Mouse (Mus musculus) liver, adult 2 months (tissue): Measurements from ENCODE around the gene Galnt12. TPM values are rescaled to one million over a fixed set of nuclear protein-coding genes. Genes with fewer than 3 reads are reported as not detected.

ENCODE experiments used
- DNase-seq: peaks from one replicate; pipeline ENCODE4 v3.0.0-alpha.2; 2011; ENCODE audit warnings: low read depth, low spot score; ENCODE audit errors: extremely low read depth
- H3K27ac ChIP-seq: fragments of 200-500 bp; replicated peaks from 2 replicates; pipeline ENCODE4 v1.5.1; 2012; ENCODE audit warnings: low read depth, mild to moderate bottlenecking, control low read depth, inconsistent platforms, low read length; ENCODE audit not compliant: insufficient read depth
- H3K27me3 ChIP-seq: fragments of 200-500 bp; 2 replicates; pipeline ENCODE4 v1.6.1; 2012; ENCODE audit warnings: mild to moderate bottlenecking, moderate library complexity, low read length, inconsistent platforms; ENCODE audit not compliant: control insufficient read depth, insufficient read depth
- H3K36me3 ChIP-seq: fragments of 200-500 bp; 2 replicates; pipeline ENCODE4 v1.6.1; 2012; ENCODE audit warnings: low read length, inconsistent platforms; ENCODE audit not compliant: control insufficient read depth, insufficient read depth
- H3K4me1 ChIP-seq: fragments of 200-500 bp; 2 replicates; pipeline ENCODE4 v1.6.1; 2011; ENCODE audit warnings: low read length; ENCODE audit not compliant: control insufficient read depth, insufficient read depth
- H3K4me3 ChIP-seq: fragments of 200-500 bp; 2 replicates; pipeline ENCODE4 v1.5.1; 2011; ENCODE audit warnings: low read depth, mild to moderate bottlenecking, control low read depth, low read length, moderate library complexity; ENCODE audit not compliant: insufficient read depth
- H3K79me2 ChIP-seq: fragments of 200-500 bp; 2 replicates; pipeline ENCODE4 v1.6.1; 2012; ENCODE audit warnings: inconsistent platforms, mild to moderate bottlenecking, low read length, moderate library complexity; ENCODE audit not compliant: control insufficient read depth, insufficient read depth
- H3K9ac ChIP-seq: fragments of 200-500 bp; 2 replicates; pipeline ENCODE4 v1.6.1; 2012; ENCODE audit warnings: low read depth, mild to moderate bottlenecking, control low read depth, inconsistent platforms, low read length
- CTCF ChIP-seq: fragments of 200-500 bp; IDR thresholded peaks from 2 replicates; pipeline ENCODE4 v1.5.1; 2011; ENCODE audit warnings: low read depth, low read length, control low read depth
- POLR2A ChIP-seq: fragments of 200-500 bp; IDR thresholded peaks from 2 replicates; pipeline ENCODE4 v1.6.1; 2011; ENCODE audit warnings: low read length, control low read depth; ENCODE audit not compliant: insufficient read depth; ENCODE audit errors: extremely low read depth
- WGBS: fragments of 180-500 bp; shearing (Covaris S2); methylation state at CpG from one replicate; pipeline ENCODE4 v1.1.7; 2018; 5-methylcytosine and 5-hydroxymethylcytosine counted together
- polyA plus RNA-seq: library from polyadenylated mRNA; depleted of rRNA; stranded (reverse); fragments of >200 nt; gene quantifications from 2 replicates; pipeline ENCODE4 v1.2.3, GENCODE M21; 2012
- total RNA-seq: library from RNA; depleted of rRNA; stranded (reverse); fragments of >200 nt; gene quantifications from 2 replicates; pipeline ENCODE4 v1.2.3, GENCODE M21; 2014

Galnt12 gene
- total and polyA plus RNA-seq, 2 experiments: 0.18 to 0.22 TPM

GRCm38 (mm10) chr4:47138967-47139777 is 47.5 kb downstream of the Galnt12 start:
- Histone ChIP-seq H3K4me3 (no peak overlapping the region), H3K79me2 (no peaks in the 10 kb centered on the region), H3K9ac (no peak overlapping the region), H3K27ac (no peak overlapping the region), H3K4me1 (no peaks in the 10 kb centered on the region), H3K27me3 (peaks cover under 1% of the 10 kb centered on the region), H3K36me3 (no peaks in the 10 kb centered on the region)
- no peak for DNase-seq
- no peak for TF ChIP-seq POLR2A
- TF ChIP-seq CTCF: no peak
- 40% methylated on average over 9 of the region's 9 CpGs for WGBS

GRCm38 (mm10) chr4:47140301-47140700 is 48.6 kb downstream of the Galnt12 start:
- Histone ChIP-seq H3K36me3 (no peaks in the 10 kb centered on the region), H3K4me3 (no peak overlapping the region), H3K79me2 (no peaks in the 10 kb centered on the region), H3K27ac (no peak overlapping the region), H3K4me1 (no peaks in the 10 kb centered on the region), H3K9ac (no peak overlapping the region), H3K27me3 (peaks cover 3% of the 10 kb centered on the region)
- 82% methylated on average over 3 of the region's 3 CpGs for WGBS
- TF ChIP-seq POLR2A (no peak), CTCF (no peak)
- DNase-seq: no peak

GRCm38 (mm10) chr4:47141444-47142154 is 49.9 kb downstream of the Galnt12 start:
- no peak overlapping the region for H3K4me3 ChIP-seq
- no peak for TF ChIP-seq CTCF
- TF ChIP-seq POLR2A: no peak
- H3K9ac ChIP-seq: no peak overlapping the region
- 80% methylated on average over 10 of the region's 10 CpGs for WGBS
- H3K79me2 ChIP-seq: no peaks in the 10 kb centered on the region
- H3K27ac ChIP-seq: no peak overlapping the region
- peaks cover 3% of the 10 kb centered on the region for H3K27me3 ChIP-seq
- no peaks in the 10 kb centered on the region for H3K36me3 ChIP-seq
- no peak for DNase-seq
- H3K4me1 ChIP-seq: no peaks in the 10 kb centered on the region

- no peak overlapping the region for H3K27ac ChIP-seq
- no peaks in the 10 kb centered on the region for H3K36me3 ChIP-seq
- H3K4me1 ChIP-seq: no peaks in the 10 kb centered on the region
- DNase-seq: no peak
- no peak overlapping the region for H3K9ac ChIP-seq
- TF ChIP-seq CTCF (no peak), POLR2A (no peak)
- H3K4me3 ChIP-seq: no peak overlapping the region
- H3K79me2 ChIP-seq: no peaks in the 10 kb centered on the region
- H3K27me3 ChIP-seq: peaks cover 3% of the 10 kb centered on the region
- WGBS: 82% methylated on average over 6 of the region's 6 CpGs
Observed at GRCm38 (mm10) chr4:47143849-47144248, 52.1 kb downstream of the Galnt12 start.

GRCm38 (mm10) chr4:47145341-47145740 is 53.6 kb downstream of the Galnt12 start:
- Histone ChIP-seq H3K27ac (no peak overlapping the region), H3K9ac (no peak overlapping the region), H3K4me3 (no peak overlapping the region), H3K79me2 (no peaks in the 10 kb centered on the region), H3K27me3 (peaks cover 3% of the 10 kb centered on the region; the same call in 1 of the 2 replicates), H3K36me3 (no peaks in the 10 kb centered on the region), H3K4me1 (no peaks in the 10 kb centered on the region)
- 88% methylated on average over 6 of the region's 6 CpGs for WGBS
- TF ChIP-seq POLR2A (no peak), CTCF (no peak)
- no peak for DNase-seq
